Mouse (Mus musculus) kidney, postnatal 14 days (tissue): ENCODE results near the gene Dcbld1.
"Not testable (repeated sequence)": the region's sequence is repeated elsewhere in the genome, so short reads cannot be mapped to it uniquely, and the experiment has no call there.

Experiments
- DNase-seq: peaks from one replicate; pipeline ENCODE4 v3.0.0; 2022; ENCODE audit warnings: mixed read lengths

The Dcbld1 gene

DNA sequence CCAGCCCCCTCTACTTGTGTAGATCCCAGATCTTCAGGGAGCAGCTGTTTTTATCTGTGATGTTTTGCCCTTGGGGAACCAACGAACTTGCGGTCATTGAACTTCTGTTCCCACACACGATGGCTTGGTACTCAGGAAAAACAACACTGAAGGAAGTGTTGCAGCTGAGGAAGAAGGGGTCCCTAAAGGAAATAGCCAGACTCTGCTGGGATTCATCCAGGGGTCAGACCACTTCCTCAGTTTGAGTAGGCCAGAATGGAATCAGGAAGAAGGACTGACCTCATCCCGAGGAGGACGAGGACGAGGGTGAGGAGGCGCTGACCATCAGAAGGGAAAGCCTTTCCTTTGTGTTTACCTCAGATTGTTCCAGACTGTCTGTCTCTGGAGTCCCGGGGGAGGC is 75.8 kb downstream of the Dcbld1 start:
- DNase-seq, result peak; percentile 88

GRCm38 (mm10) chr10:52319506-52320286 is 86.3 kb downstream of the Dcbld1 start:
- DNase-seq, result no peak

DNA sequence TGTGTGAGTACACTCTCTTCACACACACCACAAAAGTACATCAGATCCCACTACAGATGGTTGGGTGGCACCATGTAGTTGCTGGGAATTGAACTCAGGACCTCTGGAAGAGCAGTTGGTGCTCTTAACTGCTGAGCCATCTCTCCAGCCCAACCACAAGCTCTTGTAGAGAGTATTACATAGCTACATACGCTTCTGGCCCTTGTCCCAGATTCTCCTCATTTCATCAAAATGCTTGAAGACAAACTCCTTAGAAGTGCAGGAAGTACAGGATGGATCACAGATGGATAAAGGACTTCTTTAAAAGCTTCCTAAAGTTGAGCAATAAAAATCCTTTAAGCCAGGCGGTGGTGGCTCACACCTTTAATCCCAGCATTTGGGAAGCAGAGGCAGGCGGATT is 88.5 kb downstream of the Dcbld1 start:
- no peak for DNase-seq

GRCm38 (mm10) chr10:52331007-52331406 is 97.6 kb downstream of the Dcbld1 start:
- DNase-seq, result peak; percentile 69

- DNase-seq, result not testable (repeated sequence)
Observed at GRCm38 (mm10) chr10:52343324-52343723, 109.9 kb downstream of the Dcbld1 start.

- no peak for DNase-seq
Observed at GRCm38 (mm10) chr10:52353184-52353583, 119.8 kb downstream of the Dcbld1 start.

DNA sequence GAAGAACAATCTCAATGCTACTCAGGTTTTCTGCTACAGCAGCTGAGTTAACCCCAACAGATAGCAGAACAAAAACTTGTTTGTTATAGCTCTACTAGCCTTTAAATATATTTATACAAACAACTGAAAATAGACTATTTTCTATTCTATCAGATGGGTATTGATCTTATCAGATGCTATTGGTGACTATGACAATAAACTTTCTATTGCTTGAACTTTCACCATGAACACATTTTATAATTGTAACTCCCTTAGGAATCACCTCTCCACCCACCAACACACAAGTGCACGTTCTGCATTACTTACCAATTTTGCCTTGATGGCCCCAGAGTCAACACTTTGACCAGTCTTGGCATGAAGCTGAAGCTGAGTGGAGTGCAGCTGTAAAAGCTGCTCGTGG is 125.0 kb downstream of the Dcbld1 start, which contains the start of gene Gm26741:
Gene Gm26741, plus strand, starts transcription at position 301 of the 400 bp plus-strand sequence.
- DNase-seq, result no peak

DNA sequence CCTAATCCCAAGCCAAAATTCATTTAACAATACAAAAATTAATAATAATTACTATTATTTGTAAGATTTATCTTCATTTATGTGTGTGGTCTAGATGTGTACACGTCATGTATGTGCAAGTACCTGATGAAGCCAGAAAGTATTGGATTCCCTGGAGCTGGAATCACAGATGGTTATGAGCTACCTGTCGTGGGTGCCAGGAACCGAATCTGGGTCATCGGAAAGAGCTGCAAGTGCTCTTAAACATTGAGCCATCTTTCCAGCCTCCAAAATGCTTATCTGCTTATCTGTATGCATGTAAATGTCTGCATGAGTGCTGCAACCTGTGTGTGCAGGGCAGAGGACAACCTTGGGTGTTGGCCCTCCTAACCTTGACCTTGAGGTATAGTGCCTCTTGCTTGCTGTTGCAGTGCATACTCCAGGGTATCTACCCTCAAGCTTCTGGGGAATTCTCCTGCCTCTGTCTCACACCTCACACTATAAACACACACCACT is 126.9 kb downstream of the Dcbld1 start:
- DNase-seq, result no peak

- DNase-seq, result no peak
Observed at GRCm38 (mm10) chr10:52360862-52361609, 127.6 kb downstream of the Dcbld1 start.

GRCm38 (mm10) chr10:52368376-52368775 is 135.0 kb downstream of the Dcbld1 start:
- DNase-seq, result no peak
